Mouse (Mus musculus) adrenal gland, postnatal 10 days (tissue): Measurements from ENCODE around the gene Mtnr1b. TPM values are rescaled to one million over a fixed set of nuclear protein-coding genes. Genes with fewer than 3 reads are reported as not detected.

Experiments
- DNase-seq: peaks from one replicate; pipeline ENCODE4 v3.0.0; 2021; ENCODE audit warnings: mixed read lengths
- total RNA-seq, 2 experiments: library from RNA; stranded (reverse); gene quantifications; 2 replicates each; pipeline ENCODE4 v1.2.3; 2021

Mtnr1b gene
- total RNA-seq, 2 experiments from 2014 or later: not detected

- DNase-seq: no peak
Measured at GRCm38 (mm10) chr9:15802413-15803027, 71.8 kb downstream of the Mtnr1b start.

GRCm38 (mm10) chr9:15800402-15800801, 74.0 kb downstream of the Mtnr1b start:
- DNase-seq: no peak

- DNase-seq: no peak
Measured at GRCm38 (mm10) chr9:15794408-15794807, 79.9 kb downstream of the Mtnr1b start.

- DNase-seq: no peak
Measured at GRCm38 (mm10) chr9:15792076-15792475, 82.3 kb downstream of the Mtnr1b start.

- no peak for DNase-seq
Measured at GRCm38 (mm10) chr9:15786610-15787009, 87.7 kb downstream of the Mtnr1b start.

GRCm38 (mm10) chr9:15786192-15786591, 88.2 kb downstream of the Mtnr1b start:
- no peak for DNase-seq

GRCm38 (mm10) chr9:15781936-15782335, 92.4 kb downstream of the Mtnr1b start:
- DNase-seq: no peak

- DNase-seq: no peak
Measured at GRCm38 (mm10) chr9:15774911-15775310, 99.4 kb downstream of the Mtnr1b start.

Other genes starting within 250 kb of the Mtnr1b start
- gene Deup1, start 246.6 kb downstream of the Mtnr1b start, total RNA-seq: under 1 TPM; 0.33 to 0.36 TPM
- gene Slc36a4, start 164.8 kb downstream of the Mtnr1b start, total RNA-seq: 10 to 100 TPM; 25.8 to 26.9 TPM